Mouse (Mus musculus) thymus, adult 2 months (tissue): ENCODE measurements around the gene Usf3. TPM values are rescaled to one million over a fixed set of nuclear protein-coding genes. Genes with fewer than 3 reads are reported as not detected.

Experiments
- DNase-seq: peaks from one replicate; pipeline ENCODE4 v3.0.0; 2021
- H3K27ac ChIP-seq: fragments of 200-500 bp; 2 replicates; pipeline ENCODE4 v1.5.1; 2012; ENCODE audit warnings: low read length, control low read depth; ENCODE audit not compliant: control insufficient read depth, insufficient read depth
- H3K27me3 ChIP-seq: fragments of 200-500 bp; 2 replicates; pipeline ENCODE4 v1.6.1; 2012; ENCODE audit warnings: mild to moderate bottlenecking, low read length, moderate library complexity, mixed read lengths; ENCODE audit not compliant: control insufficient read depth, insufficient read depth
- H3K36me3 ChIP-seq: fragments of 200-500 bp; 2 replicates; pipeline ENCODE4 v1.6.1; 2012; ENCODE audit warnings: mild to moderate bottlenecking, low read length, moderate library complexity; ENCODE audit not compliant: control insufficient read depth, insufficient read depth
- H3K4me1 ChIP-seq: fragments of 200-500 bp; replicated peaks from 2 replicates; pipeline ENCODE4 v1.6.1; 2012; ENCODE audit warnings: low read length; ENCODE audit not compliant: control insufficient read depth, insufficient read depth
- H3K4me3 ChIP-seq: fragments of 200-500 bp; 2 replicates; pipeline ENCODE4 v1.5.1; 2012; ENCODE audit warnings: mild to moderate bottlenecking, low read length, control low read depth, moderate library complexity; ENCODE audit not compliant: control insufficient read depth, insufficient read depth
- CTCF ChIP-seq: fragments of 200-500 bp; IDR thresholded peaks from 2 replicates; pipeline ENCODE4 v1.5.1; 2012; ENCODE audit warnings: mild to moderate bottlenecking, control low read depth, low read length, moderate library complexity, borderline replicate concordance; ENCODE audit not compliant: control insufficient read depth, poor library complexity, insufficient read depth; ENCODE audit errors: extremely low read depth
- POLR2A ChIP-seq: fragments of 200-500 bp; IDR thresholded peaks from 2 replicates; pipeline ENCODE4 v1.6.1; 2012; ENCODE audit warnings: mild to moderate bottlenecking, low read length, control low read depth, moderate library complexity; ENCODE audit not compliant: control insufficient read depth, poor library complexity, insufficient read depth; ENCODE audit errors: extremely low read depth
- WGBS: fragments of 180-500 bp; shearing (Covaris S2); methylation state at CpG from one replicate; pipeline ENCODE4 v1.1.7; 2018; 5-methylcytosine and 5-hydroxymethylcytosine counted together
- polyA plus RNA-seq: library from polyadenylated mRNA; depleted of rRNA; stranded (reverse); fragments of >200 nt; gene quantifications from 2 replicates; pipeline ENCODE4 v1.2.3, GENCODE M21; 2012

Usf3 gene
- polyA plus RNA-seq, 1 experiment, result 12.7 TPM

GRCm38 (mm10) chr16:44133187-44133586, 39.9 kb upstream of the Usf3 start:
- no peaks in the 10 kb centered on the region for H3K36me3 ChIP-seq
- peaks cover 2% of the 10 kb centered on the region for H3K4me1 ChIP-seq
- no peak overlapping the region for H3K4me3 ChIP-seq
- H3K27ac ChIP-seq, result no peak overlapping the region
- DNase-seq, result no peak
- WGBS, result 93% methylated on average over 3 of the region's 3 CpGs
- no peak for TF ChIP-seq POLR2A
- no peak for TF ChIP-seq CTCF
- no peaks in the 10 kb centered on the region for H3K27me3 ChIP-seq

GRCm38 (mm10) chr16:44136511-44137021, 36.5 kb upstream of the Usf3 start:
- Histone ChIP-seq H3K4me3 (no peak overlapping the region), H3K27me3 (no peaks in the 10 kb centered on the region), H3K36me3 (no peaks in the 10 kb centered on the region), H3K4me1 (peaks cover 7% of the 10 kb centered on the region), H3K27ac (no peak overlapping the region)
- 75% methylated on average over 6 of the region's 6 CpGs for WGBS
- TF ChIP-seq POLR2A (no peak), CTCF (no peak)
- no peak for DNase-seq

DNA sequence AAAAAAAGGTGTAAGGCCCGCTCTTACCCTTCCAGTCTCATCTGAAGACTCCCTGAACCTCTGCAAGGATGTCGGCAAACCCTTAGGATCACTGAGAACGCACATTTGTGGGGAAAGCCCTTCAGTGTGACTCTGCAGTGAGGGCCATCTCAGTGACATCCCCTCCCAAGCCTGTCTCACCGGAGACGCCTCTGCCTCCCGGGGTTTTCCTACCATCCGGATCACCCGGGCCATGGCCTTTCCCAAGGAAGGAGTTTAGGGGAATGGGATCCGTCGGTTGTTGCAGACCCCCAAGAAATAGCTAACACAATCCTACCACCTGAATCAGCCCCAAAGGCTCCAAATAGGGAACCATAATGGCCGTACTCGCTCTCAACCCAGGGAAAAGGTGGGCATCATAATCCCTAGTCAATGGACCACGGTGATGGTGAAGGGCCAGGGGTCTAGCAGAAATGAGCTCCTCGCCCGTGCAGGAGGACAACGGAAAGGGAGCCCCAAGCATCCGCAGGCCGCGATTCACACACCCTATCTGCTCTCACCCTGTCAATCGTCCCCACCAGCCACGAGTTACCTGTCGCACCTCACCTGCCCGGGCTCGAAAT, 34.6 kb upstream of the Usf3 start:
- H3K4me1 ChIP-seq, result peaks cover 8% of the 10 kb centered on the region
- no peak for DNase-seq
- WGBS, result 1% methylated on average over 24 of the region's 24 CpGs
- H3K36me3 ChIP-seq, result no peaks in the 10 kb centered on the region
- H3K27ac ChIP-seq, result peak overlapping the region; percentile 1; the same call in 1 of the 2 replicates
- peak overlapping the region; percentile 63 for H3K4me3 ChIP-seq
- H3K27me3 ChIP-seq, result no peaks in the 10 kb centered on the region
- TF ChIP-seq CTCF (no peak), POLR2A (no peak; the same call in 1 of the 2 replicates)

GRCm38 (mm10) chr16:44138979-44139535, 34.0 kb upstream of the Usf3 start:
- under 1% methylated on average over 25 of the region's 25 CpGs for WGBS

GRCm38 (mm10) chr16:44139536-44140185, 33.4 kb upstream of the Usf3 start, which contains the start of the genes Atp6v1a and Naa50:
Gene Atp6v1a, minus strand, starts transcription at chr16:44139705.
Gene Naa50, plus strand, starts transcription at chr16:44139830.
- Histone ChIP-seq H3K36me3 (no peaks in the 10 kb centered on the region), H3K4me1 (peaks cover 8% of the 10 kb centered on the region), H3K4me3 (peak within 1 kb of the TSS; percentile 89), H3K27ac (peak within 1 kb of the TSS; percentile 98), H3K27me3 (no peaks in the 10 kb centered on the region)
- under 1% methylated on average over 70 of the region's 71 CpGs for WGBS
- TF ChIP-seq POLR2A (peak; percentile 87; the same call in 1 of the 2 replicates), CTCF (peak; percentile 43; the same call in 1 of the 2 replicates)
- peak; percentile 92 for DNase-seq

More at GRCm38 (mm10) chr16:44138979-44139535, 34.0 kb upstream of the Usf3 start:
- peak; percentile 82 for DNase-seq
- H3K4me1 ChIP-seq, result peaks cover 8% of the 10 kb centered on the region
- no peaks in the 10 kb centered on the region for H3K36me3 ChIP-seq
- H3K4me3 ChIP-seq, result peak overlapping the region; percentile 72
- no peaks in the 10 kb centered on the region for H3K27me3 ChIP-seq
- peak overlapping the region; percentile 98 for H3K27ac ChIP-seq
- TF ChIP-seq CTCF, result 0 out of 2 replicates have a peak, but pooled peaks have one; percentile 56
- no peak for TF ChIP-seq POLR2A

- WGBS, result under 1% methylated on average over 44 of the region's 44 CpGs
- peak overlapping the region; percentile 68; the same call in 1 of the 2 replicates for H3K27ac ChIP-seq
- no peak for TF ChIP-seq POLR2A
- no peak for TF ChIP-seq CTCF
- peak; percentile 69 for DNase-seq
- H3K36me3 ChIP-seq, result no peaks in the 10 kb centered on the region
- peaks cover 8% of the 10 kb centered on the region for H3K4me1 ChIP-seq
- H3K27me3 ChIP-seq, result no peaks in the 10 kb centered on the region
- H3K4me3 ChIP-seq, result peak overlapping the region; percentile 89
These were observed 32.8 kb upstream of the Usf3 start for GRCm38 (mm10) chr16:44140186-44140787.
